Mouse (Mus musculus) left cerebral cortex, adult 2 months (tissue): ENCODE data around the gene Myh14. TPM values are rescaled to one million over a fixed set of nuclear protein-coding genes. Genes with fewer than 3 reads are reported as not detected.

Source experiments
- DNase-seq, 2 experiments: peaks; one replicate each; pipeline ENCODE4 v3.0.0; 2021 to 2022; ENCODE audit warnings: low spot score in 2 of 2, mixed read lengths in 1 of 2; ENCODE audit errors: extremely low spot score in 1 of 2
- H3K27ac ChIP-seq: fragments of 200-600 bp; 2 replicates; pipeline ENCODE4 v1.8.1; 2022
- H3K4me3 ChIP-seq: fragments of 200-600 bp; 2 replicates; pipeline ENCODE4 v1.8.1; 2022
- CTCF ChIP-seq: fragments of 200-600 bp; IDR thresholded peaks from 2 replicates; pipeline ENCODE4 v1.8.1; 2022; ENCODE audit warnings: antibody characterized with exemption, mild to moderate bottlenecking, moderate library complexity
- intact Hi-C: fragments of 180-260 bp; cut with DNase I; formaldehyde crosslinking; loops from one replicate; pipeline ENCODE4 v1.15.1; 2025
- total RNA-seq, 2 experiments: library from RNA; stranded (reverse); gene quantifications; 2 replicates each; pipeline ENCODE4 v1.2.3; 2021

Myh14 gene
- total RNA-seq, 2 experiments from 2014 or later: 21.1 to 21.4 TPM

DNA sequence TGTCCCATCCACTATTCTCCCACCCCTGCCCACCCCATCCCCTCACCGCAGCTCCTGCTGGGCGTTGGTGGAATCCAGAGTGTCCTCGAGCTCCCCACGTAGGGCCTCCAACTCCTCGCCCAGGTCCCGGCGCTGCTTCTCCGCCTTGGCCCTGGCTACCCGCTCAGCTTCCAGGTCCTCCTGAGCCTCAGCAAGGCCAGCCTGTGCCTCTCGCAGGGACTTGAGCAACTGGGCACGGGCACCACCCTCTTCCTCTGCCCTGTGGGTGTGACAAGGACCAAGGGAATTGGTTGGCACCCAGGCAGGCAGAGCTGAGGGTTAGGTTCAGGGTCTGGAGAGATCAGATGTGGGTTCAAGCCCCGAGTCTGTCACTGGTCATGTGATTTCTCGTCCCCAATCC, 43.7 kb downstream of the Myh14 start:
- Histone ChIP-seq H3K27ac (no peak overlapping the region), H3K4me3 (no peak overlapping the region)
- no peak for TF ChIP-seq CTCF
- DNase-seq: no peak
- intact Hi-C loops: no loop called here

DNA sequence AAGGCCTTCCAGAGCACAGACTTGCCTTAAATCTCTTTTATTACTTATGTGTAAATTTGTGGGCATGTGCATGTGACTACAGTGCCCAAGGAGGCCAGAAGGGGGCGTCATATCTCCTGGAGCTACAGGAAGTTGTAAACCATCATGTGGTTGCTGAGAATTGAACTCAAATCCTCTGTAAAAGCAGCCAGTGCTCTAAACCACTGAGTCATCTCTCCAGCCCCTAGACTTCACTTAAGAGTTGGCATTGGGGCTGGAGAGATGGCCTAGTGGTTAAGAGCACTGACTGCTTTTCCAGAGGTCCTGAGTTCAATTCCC, 44.6 kb downstream of the Myh14 start:
- no peak overlapping the region for H3K4me3 ChIP-seq
- no peak for DNase-seq
- no peak; the same call in 1 of the 2 replicates for TF ChIP-seq CTCF
- no peak overlapping the region for H3K27ac ChIP-seq
- intact Hi-C loops: no loop called here

DNA sequence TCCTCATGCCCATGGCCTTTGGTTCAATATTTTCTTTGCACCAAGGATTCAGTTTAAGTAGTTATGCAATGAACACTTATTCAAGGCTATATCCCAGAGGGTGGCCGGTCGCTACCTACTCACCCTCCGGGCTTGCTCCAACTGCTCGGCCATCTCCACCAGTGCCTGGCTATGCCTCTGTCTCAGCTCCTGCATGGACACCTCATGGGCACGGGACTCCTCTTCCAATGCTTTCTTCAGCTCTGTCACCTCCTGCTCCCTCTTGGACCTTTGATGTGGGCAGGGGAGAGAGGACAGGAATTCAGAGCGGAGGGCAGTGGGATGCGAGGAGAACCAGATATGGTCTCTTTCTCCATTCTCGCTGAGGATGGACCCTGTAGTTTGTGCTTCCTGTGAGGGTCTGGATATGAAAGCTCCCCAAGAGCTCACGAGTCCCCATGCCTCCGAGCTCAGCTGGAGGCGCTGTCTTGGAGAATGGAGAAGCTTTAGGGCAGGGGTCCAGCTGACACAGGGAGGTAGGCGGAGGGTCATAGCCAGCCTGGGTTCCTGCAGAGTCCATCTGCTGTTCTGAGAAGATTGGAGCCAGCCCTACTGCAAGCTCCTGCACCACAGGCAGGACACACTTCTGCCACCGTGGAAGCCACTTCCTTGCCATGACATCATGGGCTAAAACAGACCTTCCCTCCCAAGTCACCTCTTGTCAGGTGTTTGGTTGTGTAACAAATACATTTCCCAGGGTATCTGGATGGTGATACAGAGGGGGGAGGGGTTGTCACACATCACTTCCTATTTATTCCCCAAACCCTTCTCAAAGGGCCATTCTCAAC, 45.2 kb downstream of the Myh14 start:
- no peak for DNase-seq
- intact Hi-C loops: no loop called here
- H3K27ac ChIP-seq: no peak overlapping the region
- no peak for TF ChIP-seq CTCF
- no peak overlapping the region for H3K4me3 ChIP-seq

DNA sequence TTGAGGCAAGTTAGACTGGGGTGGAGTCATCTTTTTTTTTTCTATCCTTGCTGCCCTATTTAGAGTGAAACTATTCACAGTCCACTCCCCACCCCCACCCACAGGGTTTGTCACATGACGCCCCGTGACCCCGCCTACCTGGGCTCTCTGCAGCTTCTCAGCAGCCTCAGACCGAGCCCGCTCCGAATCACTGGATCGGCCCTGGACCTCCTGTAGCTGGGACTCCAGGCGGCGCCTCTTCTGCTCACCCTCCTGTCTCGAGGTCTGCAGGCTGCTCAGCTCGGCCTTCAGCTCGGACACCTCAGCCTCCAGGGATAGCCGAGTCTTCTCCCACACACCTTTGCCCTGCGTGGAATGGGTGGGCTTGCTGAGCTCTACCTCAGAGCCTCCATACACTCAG, 45.8 kb downstream of the Myh14 start:
- no peak overlapping the region for H3K4me3 ChIP-seq
- DNase-seq: no peak
- no peak for TF ChIP-seq CTCF
- H3K27ac ChIP-seq: no peak overlapping the region
- intact Hi-C loops: no loop called here

DNA sequence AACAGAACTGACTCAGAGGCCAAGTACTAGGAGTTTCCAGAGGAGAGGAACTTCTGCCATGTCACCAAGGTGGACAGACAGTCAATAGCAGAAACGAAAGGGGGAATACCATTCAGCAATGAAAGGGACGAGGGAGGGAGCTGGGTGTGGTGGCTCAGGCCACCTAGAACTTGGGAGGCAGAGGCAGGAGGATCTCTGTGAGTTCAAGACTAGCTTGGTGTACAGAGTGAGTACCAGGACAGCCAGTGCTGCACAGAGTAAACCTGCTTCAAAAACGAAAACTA, 46.2 kb downstream of the Myh14 start:
- intact Hi-C loops: no loop called here
- DNase-seq: no peak
- TF ChIP-seq CTCF: no peak
- Histone ChIP-seq H3K4me3 (no peak overlapping the region), H3K27ac (no peak overlapping the region)

DNA sequence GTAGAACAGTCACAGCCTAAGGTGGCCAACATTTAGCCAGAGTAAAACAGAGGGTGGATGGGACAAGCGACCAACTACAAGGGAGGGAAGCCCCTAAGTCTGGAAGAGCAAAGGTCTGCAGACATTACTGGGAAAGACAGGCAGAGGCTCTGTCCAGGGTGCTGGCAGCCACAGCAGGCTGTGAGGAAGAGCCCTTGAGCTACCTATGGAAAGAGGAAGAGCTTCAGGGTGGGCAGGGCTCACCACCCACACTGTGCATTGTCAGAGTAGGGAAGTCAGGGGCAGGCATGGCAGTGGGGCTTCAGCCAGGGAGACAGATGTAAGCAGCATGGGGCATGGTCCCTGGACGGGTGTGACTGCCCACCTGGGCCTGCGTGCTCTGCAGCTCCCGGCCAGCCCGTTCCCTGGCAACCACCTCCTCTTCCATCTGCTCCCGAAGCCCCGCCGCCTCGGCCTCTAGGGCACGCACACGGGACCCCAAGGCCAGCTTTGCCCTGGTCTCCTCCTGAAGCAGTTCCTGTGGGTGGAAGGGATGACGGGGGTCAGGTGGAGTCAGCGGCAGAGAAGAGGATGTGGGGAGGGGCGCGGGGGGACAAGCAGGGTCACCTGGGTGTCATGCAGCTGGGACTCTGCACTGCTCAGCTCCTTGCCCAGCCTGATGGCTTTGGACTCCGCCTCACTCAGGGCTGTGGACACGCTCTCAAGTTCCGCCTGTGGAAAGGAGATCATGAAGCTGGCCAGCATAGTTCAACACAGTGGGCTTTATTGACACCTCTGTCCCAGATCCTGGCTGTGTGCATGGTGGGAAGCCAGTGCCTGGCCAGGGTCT, 46.7 kb downstream of the Myh14 start:
- H3K4me3 ChIP-seq: no peak overlapping the region
- TF ChIP-seq CTCF: no peak
- H3K27ac ChIP-seq: no peak overlapping the region
- intact Hi-C loops: no loop called here
- no peak for DNase-seq

DNA sequence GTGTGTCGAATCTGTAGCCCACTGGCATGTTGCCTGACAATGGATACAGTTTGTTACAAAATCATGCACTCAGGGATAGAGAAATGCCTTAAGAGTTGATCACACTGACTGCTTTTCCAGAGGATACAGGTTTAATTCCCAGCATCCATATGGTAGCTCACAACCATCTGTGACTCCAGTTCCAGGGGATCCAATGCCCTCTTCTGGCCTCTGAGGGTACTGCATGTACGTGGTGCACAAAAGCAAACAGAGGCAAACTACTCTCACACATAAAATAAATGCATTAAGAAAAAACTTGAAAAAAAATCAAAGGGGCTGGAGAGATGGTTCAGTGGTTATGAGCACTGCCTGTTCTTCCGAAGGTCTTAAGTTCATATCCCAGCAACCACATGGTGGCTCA, 53.6 kb downstream of the Myh14 start:
- no peak overlapping the region for H3K4me3 ChIP-seq
- intact Hi-C loops: loop anchor here (10.0 kb wide), 1 partner anchor 188 kb away; no protein-coding TSS in a partner anchor
- no peak overlapping the region for H3K27ac ChIP-seq
- TF ChIP-seq CTCF: peak; percentile 18
- DNase-seq: no peak

DNA sequence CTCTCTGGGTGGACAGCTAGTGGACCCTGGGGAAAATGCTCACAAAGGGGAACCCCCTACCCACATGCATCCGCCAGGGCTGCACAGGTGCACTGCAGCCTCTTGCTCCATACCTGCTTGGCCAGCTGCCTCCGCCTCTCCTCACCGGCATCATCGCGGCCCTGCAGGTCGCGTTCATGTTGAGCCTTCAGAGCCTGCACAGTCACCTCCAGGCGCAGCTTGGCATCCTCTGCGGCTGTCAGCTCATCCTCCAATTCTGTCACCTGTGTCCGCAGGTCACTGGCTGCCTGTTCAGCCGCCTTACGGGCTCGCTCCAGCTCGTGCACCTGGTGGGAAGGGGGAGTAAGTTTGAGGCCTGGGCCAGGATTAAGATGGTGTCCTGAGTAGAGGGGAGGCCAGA, 54.7 kb downstream of the Myh14 start:
- Histone ChIP-seq H3K27ac (no peak overlapping the region), H3K4me3 (no peak overlapping the region)
- intact Hi-C loops: loop anchor here (10.0 kb wide), 1 partner anchor 189 kb away; no protein-coding TSS in a partner anchor
- DNase-seq: no peak
- TF ChIP-seq CTCF: no peak

DNA sequence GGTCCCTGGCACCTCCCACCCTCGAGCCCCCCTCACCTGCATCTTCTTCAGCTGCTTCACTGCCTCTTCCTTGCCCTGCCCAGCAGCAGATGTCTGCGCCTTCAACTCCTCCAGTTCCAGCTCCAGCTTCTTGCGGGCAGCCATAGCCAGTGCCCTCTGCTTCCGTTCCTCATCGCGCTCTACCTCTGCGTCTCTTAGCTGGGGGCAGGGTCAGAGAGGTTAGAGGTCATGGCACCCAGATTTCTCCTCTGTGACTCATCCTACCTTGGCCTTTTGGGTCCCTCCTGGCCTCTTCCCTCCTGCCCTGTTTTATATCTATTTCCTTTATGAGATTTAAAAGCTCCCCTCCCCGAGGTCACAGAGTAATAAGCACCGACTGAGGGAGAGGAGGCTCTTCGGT, 55.3 kb downstream of the Myh14 start:
- TF ChIP-seq CTCF: no peak
- Histone ChIP-seq H3K4me3 (no peak overlapping the region), H3K27ac (no peak overlapping the region)
- DNase-seq: no peak
- intact Hi-C loops: loop anchor here (10.0 kb wide), 1 partner anchor 189 kb away; no protein-coding TSS in a partner anchor

DNA sequence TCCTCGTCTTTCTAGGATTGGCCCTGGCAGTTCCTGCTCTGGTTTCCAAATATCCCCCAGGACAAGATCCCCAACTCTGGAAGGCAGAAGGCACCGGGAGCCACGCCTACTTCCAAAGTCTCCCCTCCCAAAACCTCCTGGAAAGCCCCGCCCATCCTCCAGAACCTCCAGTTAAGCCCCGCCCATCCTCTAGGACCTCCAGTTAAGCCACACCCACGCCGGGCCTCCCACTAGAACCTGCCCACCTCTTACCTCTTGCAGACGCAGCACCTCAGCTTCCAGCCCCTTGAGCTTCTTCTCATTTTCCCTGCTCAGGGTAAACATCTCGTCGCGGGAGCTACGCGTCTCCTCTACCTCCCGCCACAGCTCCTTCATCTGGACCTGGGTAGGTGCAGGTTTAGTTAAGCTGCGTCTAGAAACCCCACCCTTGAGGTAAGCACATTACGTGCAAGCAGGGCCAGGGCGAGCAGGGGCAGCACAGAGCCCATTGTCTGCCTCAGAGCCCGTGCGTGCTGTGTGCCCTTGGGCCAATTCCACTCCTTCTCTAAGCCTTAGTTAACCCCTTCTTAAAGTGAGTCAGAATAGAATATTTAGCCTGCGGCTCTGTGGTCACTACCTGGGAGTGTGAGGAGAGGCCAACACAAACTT, 56.5 kb downstream of the Myh14 start:
- no peak for TF ChIP-seq CTCF
- no peak for DNase-seq
- Histone ChIP-seq H3K27ac (no peak overlapping the region), H3K4me3 (no peak overlapping the region)
- intact Hi-C loops: loop anchor here (10.0 kb wide), 1 partner anchor 191 kb away; no protein-coding TSS in a partner anchor

DNA sequence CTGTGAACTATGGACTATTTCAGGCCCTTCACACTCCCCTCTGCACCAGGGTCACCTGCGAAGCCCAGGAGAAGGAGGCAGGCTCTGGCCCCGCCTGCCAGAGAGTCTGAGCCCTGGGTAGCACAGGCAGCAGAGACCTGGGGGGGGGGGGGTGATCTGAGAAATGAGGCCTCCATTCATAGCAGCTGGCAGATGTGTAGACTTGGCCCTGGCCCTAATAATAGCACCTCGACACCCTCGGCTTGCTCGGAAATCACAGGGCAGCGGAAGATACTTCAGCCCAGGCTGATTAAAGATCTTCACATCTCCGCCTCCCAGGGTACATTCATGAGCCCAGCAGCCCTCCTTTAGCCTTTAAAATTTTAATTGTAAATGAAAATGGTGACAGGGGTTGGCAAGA, 58.5 kb downstream of the Myh14 start:
- Histone ChIP-seq H3K4me3 (no peak overlapping the region), H3K27ac (no peak overlapping the region)
- no peak for TF ChIP-seq CTCF
- intact Hi-C loops: loop anchor here (10.0 kb wide), 1 partner anchor 193 kb away; no protein-coding TSS in a partner anchor
- DNase-seq: no peak
